Mouse (Mus musculus): ENCODE results near the gene Pcbp4. TPM values are rescaled to one million over a fixed set of nuclear protein-coding genes. Genes with fewer than 3 reads are reported as not detected.

Pcbp4 gene
- polyA plus RNA-seq, 1 experiment from 2014 or later, result 117 TPM

Other genes starting within 250 kb of the Pcbp4 start
- 0.07 and 0.28 TPM in 2 replicates for gene Tlr9, start 230.7 kb upstream of the Pcbp4 start, polyA plus RNA-seq (2015; fragmentation: Nextera tagmentation; extraction: Ambion mirVana)
- 107 and 109 TPM in 2 replicates for gene Alas1, start 204.6 kb upstream of the Pcbp4 start, polyA plus RNA-seq (2015; fragmentation: Nextera tagmentation; extraction: Ambion mirVana)
- 22.4 and 32.8 TPM in 2 replicates for gene Poc1a, start 172.2 kb upstream of the Pcbp4 start, polyA plus RNA-seq (2015; fragmentation: Nextera tagmentation; extraction: Ambion mirVana)
- gene Dusp7, start 84.7 kb upstream of the Pcbp4 start, polyA plus RNA-seq (2015; fragmentation: Nextera tagmentation; extraction: Ambion mirVana), result 42.3 and 44.2 TPM in 2 replicates
- gene Rpl29, start 23.8 kb upstream of the Pcbp4 start, polyA plus RNA-seq (2015; fragmentation: Nextera tagmentation; extraction: Ambion mirVana), result 943 and 957 TPM in 2 replicates
- gene Acy1, start 15.0 kb upstream of the Pcbp4 start, polyA plus RNA-seq (2015; fragmentation: Nextera tagmentation; extraction: Ambion mirVana), result 40.6 and 43.7 TPM in 2 replicates
- 34.7 and 44.1 TPM in 2 replicates for gene Abhd14b, start 5.8 kb upstream of the Pcbp4 start, polyA plus RNA-seq (2015; fragmentation: Nextera tagmentation; extraction: Ambion mirVana)
- 75.6 and 87.0 TPM in 2 replicates for gene Abhd14a, start 5.6 kb upstream of the Pcbp4 start, polyA plus RNA-seq (2015; fragmentation: Nextera tagmentation; extraction: Ambion mirVana)
- gene Gpr62, start 12.6 kb downstream of the Pcbp4 start, polyA plus RNA-seq (2015; fragmentation: Nextera tagmentation; extraction: Ambion mirVana), result 0.57 and 0.64 TPM in 2 replicates
- gene Rrp9, start 22.7 kb downstream of the Pcbp4 start, polyA plus RNA-seq (2015; fragmentation: Nextera tagmentation; extraction: Ambion mirVana), result 44.2 and 44.9 TPM in 2 replicates
- gene Parp3, start 23.7 kb downstream of the Pcbp4 start, polyA plus RNA-seq (2015; fragmentation: Nextera tagmentation; extraction: Ambion mirVana), result 6.8 and 8.5 TPM in 2 replicates
- not detected in 2 replicates for gene Iqcf1, start 46.7 kb downstream of the Pcbp4 start, polyA plus RNA-seq (2015; fragmentation: Nextera tagmentation; extraction: Ambion mirVana)
- gene Iqcf5, start 61.3 kb downstream of the Pcbp4 start, polyA plus RNA-seq (2015; fragmentation: Nextera tagmentation; extraction: Ambion mirVana), result not detected in 2 replicates
- gene Iqcf3, start 108.3 kb downstream of the Pcbp4 start, polyA plus RNA-seq (2015; fragmentation: Nextera tagmentation; extraction: Ambion mirVana), result not detected in 2 replicates
- not detected in 2 replicates for gene Iqcf4, start 117.7 kb downstream of the Pcbp4 start, polyA plus RNA-seq (2015; fragmentation: Nextera tagmentation; extraction: Ambion mirVana)
- not detected in 2 replicates for gene Iqcf6, start 173.3 kb downstream of the Pcbp4 start, polyA plus RNA-seq (2015; fragmentation: Nextera tagmentation; extraction: Ambion mirVana)
- gene Grm2, start 202.8 kb downstream of the Pcbp4 start, polyA plus RNA-seq (2015; fragmentation: Nextera tagmentation; extraction: Ambion mirVana), result 0.14 TPM in 1 of 2 replicates, not detected in the other
- gene Tex264, start 232.6 kb downstream of the Pcbp4 start, polyA plus RNA-seq (2015; fragmentation: Nextera tagmentation; extraction: Ambion mirVana), result 77.7 and 86.7 TPM in 2 replicates